Mouse (Mus musculus) CH12.LX (cell line): ENCODE measurements around the gene Dlg2.

Source experiments
- CHD1 ChIP-seq: IDR thresholded peaks from 2 replicates; pipeline ENCODE4 v1.6.1; 2012; ENCODE audit warnings: low read depth, low read length, improper control_type of control experiment, inconsistent platforms
- CHD2 ChIP-seq: IDR thresholded peaks from 2 replicates; pipeline ENCODE4 v1.6.1; 2011; ENCODE audit warnings: low read length, improper control_type of control experiment
- CTCF ChIP-seq, 2 experiments: IDR thresholded peaks in 1 of 2; conservative IDR thresholded peaks in 1 of 2; 2 replicates each; pipeline ENCODE4 v1.5.1; 2011 to 2012; ENCODE audit warnings: low read depth in 2 of 2, low read length in 2 of 2, improper control_type of control experiment in 1 of 2, inconsistent platforms in 1 of 2, mild to moderate bottlenecking in 1 of 2, moderate library complexity in 1 of 2
- EP300 ChIP-seq: IDR thresholded peaks from 2 replicates; pipeline ENCODE4 v1.6.1; 2011; ENCODE audit warnings: low read length, improper control_type of control experiment
- NRF1 ChIP-seq: IDR thresholded peaks from 2 replicates; pipeline ENCODE4 v1.6.1; 2014; ENCODE audit warnings: low read depth, mild to moderate bottlenecking, inconsistent platforms, low read length, improper control_type of control experiment, moderate library complexity
- RAD21 ChIP-seq: IDR thresholded peaks from 2 replicates; pipeline ENCODE4 v1.6.1; 2011; ENCODE audit warnings: low read depth, mild to moderate bottlenecking, low read length, improper control_type of control experiment, moderate library complexity
- SIN3A ChIP-seq: IDR thresholded peaks from 2 replicates; pipeline ENCODE4 v1.6.1; 2012; ENCODE audit warnings: low read length, improper control_type of control experiment, inconsistent platforms
- ZMIZ1 ChIP-seq: IDR thresholded peaks from 2 replicates; pipeline ENCODE4 v1.6.1; 2012; ENCODE audit warnings: low read depth, mild to moderate bottlenecking, inconsistent platforms, low read length, improper control_type of control experiment

DNA sequence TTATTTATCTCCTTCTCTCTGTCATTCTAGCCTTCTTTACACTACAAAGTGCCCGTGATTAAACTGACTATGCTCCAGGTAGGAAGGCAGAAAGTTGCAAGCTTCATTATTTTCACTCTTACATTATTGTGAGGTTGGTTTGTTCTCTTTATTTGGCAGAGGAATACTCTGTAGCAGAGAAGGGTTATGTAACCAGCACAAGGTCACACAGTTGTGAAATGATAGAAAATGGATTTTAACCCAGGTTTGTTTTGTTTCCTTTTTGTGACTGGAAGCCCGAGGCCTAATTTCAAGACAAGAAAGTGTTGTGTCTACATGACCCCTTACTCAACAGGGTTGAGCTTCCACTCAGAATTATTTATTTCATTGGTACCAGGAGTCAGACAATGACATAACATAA is 609.6 kb downstream of the Dlg2 start:
- no peak for TF ChIP-seq CTCF (conservative IDR thresholded peaks at IDR 0.05 in 1 of 2, IDR thresholded peaks at IDR 0.05 in 1 of 2; ENCODE audit: low read depth in 2 of 2, low read length in 2 of 2)
- no peak for TF ChIP-seq ZMIZ1
- TF ChIP-seq NRF1, result no peak
- no peak for TF ChIP-seq CHD1
- no peak for TF ChIP-seq RAD21
- TF ChIP-seq SIN3A, result no peak
- TF ChIP-seq EP300, result no peak
- no peak for TF ChIP-seq CHD2
